Mouse (Mus musculus): ENCODE measurements around the gene Aff1.

The Aff1 gene

GRCm38 (mm10) chr5:103724823-103725222 lies 32.6 kb downstream of the Aff1 start:
- in situ Hi-C loops (cut with MboI; ENCODE audit: low sequenced_read_pairs), result no loop called here

DNA sequence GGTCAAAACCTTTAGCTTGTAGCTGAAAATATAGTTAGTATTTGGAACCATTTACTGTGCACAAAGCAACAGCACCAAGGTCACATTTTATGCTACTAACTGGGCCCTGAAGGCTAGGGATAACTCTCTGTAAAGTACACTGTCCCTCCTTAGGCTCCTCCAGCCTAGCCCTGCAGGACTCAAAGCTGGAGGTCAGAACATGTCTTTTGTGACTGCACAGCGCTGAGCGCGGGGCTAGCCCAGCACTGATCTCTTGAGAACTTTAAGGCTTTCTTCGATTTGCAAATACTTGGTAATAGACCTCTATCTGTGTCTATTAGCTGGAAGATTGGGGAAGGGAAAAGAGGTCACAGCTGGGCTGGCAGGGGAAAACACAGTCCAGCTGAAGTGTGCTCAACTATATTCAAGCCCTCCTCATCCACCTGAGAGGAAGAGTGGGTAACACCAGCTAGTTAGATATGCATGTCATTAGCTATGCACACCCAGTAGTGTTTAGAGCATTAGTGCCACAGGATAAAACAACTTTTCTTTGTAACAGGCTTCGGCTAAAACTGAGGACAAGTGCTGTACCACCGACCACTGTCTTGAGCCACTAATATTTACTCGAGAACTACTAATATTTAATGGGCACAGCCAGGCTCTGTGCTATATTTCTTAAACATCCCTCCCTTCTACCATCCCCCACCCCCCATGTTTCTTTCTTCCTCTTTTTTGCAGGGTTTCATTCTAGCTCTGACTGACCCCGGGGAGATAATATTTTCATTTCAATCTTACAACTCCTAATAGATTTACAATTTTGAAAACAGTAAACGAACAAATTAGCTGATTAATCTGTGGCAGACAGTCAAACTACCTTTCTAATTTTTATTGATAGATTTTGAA lies 33.3 kb downstream of the Aff1 start:
- in situ Hi-C loops (cut with MboI; ENCODE audit: low sequenced_read_pairs), result no loop called here

DNA sequence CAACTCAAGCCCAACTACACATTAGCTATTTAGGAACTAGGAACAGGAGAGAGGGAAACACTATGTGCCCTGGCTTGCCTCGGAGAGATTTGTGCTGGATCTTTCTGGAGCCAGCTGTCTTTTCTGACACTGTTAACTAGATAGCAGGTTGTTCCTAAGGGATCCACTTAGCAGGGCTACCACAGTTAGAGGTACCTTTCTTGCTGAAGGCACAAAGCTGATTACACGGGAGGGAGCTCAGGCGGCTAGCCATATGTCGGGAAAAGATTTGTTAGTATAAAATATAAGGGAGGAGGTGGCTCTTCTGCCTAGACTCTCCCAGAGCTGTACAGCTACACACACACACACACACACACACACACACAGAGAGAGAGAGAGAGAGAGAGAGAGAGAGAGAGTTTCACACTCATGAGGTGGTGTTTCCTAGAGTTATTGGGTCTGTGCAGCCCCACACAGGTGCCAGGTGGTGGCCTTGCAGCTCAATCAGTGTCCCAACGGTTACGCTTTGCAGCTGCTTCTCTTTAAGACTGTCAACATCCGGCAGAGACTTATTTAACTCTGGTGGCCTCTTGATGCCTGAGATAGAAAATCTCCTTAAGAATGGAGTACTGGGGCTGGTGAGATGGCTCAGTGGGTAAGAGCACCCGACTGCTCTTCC lies 34.2 kb downstream of the Aff1 start:
- in situ Hi-C loops (cut with MboI; ENCODE audit: low sequenced_read_pairs), result no loop called here

DNA sequence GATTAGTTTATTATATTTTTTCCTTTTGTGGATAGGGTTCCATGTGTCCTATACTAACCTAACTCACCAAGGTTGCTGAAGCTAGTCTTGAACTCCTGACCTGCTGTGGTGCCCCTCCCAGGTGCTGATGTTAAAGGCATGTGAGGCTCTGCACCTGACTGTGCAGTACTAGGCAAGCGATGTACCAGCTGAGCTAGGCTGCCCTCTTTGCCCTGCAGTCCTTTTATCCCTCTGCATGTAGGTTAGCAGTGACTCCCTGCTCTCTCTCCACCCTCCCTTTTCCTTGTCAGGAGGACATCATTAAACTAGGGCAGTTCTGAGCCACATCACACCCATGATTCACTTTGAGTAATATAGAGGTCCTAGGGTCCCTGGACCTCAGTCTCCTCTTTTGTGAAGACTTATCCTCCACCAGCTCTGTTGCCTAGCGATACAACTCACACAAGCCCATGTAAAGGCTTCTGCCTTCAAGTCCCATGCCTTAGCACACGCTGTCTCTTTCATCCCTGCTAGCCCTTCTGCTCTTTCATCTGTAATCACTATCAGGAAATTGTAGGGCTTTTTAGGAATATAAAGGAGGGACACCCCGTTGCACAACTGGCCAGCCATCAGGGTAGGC lies 35.7 kb downstream of the Aff1 start:
- in situ Hi-C loops (cut with MboI; ENCODE audit: low sequenced_read_pairs), result no loop called here

DNA sequence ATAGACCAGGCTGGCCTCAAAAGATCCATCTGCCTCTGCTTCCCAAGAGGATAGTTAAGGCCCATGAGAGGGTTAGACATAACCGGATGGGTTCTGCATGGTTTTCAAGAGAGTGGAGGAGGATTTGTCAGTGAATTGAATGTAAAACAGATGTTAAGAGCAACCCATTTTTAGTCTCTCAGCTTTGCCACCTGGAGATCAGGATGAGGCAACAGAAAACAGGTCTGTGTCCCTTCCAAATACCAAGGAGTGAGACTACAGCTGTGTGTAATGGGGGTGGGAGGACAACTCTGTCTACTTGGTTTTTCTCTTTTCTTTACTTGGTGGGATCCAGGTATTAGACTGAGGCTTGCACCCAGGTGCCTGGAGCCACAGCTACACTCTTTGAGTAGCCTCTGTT lies 37.1 kb downstream of the Aff1 start:
- in situ Hi-C loops (cut with MboI; ENCODE audit: low sequenced_read_pairs), result no loop called here

GRCm38 (mm10) chr5:103730142-103730541 lies 38.0 kb downstream of the Aff1 start:
- in situ Hi-C loops (cut with MboI; ENCODE audit: low sequenced_read_pairs), result no loop called here

- in situ Hi-C loops (cut with MboI; ENCODE audit: low sequenced_read_pairs), result no loop called here
Measured at GRCm38 (mm10) chr5:103730727-103731126, 38.6 kb downstream of the Aff1 start.

DNA sequence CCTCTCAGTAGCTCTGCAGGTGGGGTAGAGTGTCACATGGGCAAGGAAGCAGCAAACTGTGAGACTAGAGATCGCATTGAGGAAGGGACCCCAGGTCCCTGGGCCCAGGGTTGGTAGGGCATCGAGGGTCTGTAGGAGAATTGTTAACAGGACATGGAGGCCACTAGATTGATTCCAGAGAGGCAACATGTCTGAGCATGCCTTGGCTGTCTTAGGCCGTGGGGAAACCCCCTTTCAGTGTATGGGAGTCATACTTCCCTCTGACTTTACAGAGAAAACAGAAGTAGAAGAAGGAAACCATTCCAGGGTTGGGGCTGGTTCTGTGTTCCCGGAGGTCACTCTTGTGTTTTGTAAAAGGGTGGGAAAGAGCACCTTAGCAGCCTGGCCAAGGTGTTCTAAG lies 40.4 kb downstream of the Aff1 start:
- in situ Hi-C loops (cut with MboI; ENCODE audit: low sequenced_read_pairs), result no loop called here

DNA sequence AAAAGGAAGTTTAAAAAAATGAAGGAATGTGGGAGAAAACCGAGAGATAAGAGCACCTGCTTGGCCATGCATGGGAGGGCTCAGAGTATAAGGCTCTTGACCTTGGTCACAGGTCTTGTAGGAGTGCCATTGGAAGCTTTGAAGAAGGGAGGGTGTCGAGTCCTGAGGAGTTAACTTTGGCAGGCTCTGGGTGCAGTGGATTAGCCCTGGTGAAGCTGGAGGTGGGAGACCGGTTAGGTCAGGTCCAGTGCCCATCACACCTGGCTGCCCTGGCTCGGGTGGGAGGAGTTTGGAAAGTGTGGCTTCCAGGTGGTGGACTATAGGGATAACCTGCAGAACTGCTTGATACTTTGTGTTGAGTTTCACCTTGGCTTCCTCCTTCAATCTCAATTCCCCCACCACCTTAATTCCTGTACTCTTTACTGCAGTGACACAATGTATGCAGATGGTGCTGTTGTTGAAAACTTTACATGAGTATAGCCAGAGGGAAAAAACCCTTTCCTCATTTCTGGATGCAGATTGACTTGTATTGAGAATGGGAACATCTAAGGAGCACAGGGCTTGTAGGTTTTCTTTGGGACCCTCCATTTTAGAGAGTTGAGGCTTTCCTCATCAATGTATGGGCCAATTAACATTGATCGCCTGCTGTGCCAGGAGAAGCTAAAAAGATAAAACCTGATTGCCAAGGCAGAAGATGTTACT lies 43.4 kb downstream of the Aff1 start:
- in situ Hi-C loops (cut with MboI; ENCODE audit: low sequenced_read_pairs), result no loop called here

DNA sequence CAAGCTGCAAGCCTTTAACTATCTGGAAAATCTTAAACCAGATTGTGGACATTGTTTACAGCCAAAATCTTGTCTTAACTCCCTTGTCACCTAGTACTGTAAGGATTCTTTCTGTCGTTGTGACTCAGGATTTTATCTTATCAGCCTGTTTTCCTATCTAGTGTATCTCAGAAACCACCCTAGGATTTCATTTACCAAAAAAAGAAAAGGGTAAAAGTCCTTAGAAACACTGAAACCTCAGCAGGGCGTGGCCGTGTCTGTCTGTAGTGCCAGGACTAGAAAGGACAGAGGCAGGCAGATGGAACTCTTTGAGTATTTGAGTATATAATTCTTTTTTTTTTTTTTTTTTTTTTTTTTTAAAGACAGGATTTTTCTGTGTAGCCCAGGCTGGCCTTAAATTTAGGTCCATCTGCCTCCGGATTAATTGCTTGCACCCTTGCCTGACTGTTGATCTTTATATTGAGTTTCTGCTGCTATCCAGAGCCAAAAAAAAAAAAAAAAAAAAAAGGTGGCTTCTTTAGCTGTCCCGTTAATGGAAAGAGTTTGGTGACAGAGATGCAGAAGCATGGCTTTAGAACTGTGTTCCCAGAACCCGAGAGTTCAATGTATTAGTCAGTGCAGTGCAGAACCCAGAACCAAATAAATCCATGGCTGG lies 44.5 kb downstream of the Aff1 start:
- in situ Hi-C loops (cut with MboI; ENCODE audit: low sequenced_read_pairs), result no loop called here

- in situ Hi-C loops (cut with MboI; ENCODE audit: low sequenced_read_pairs), result no loop called here
Measured at GRCm38 (mm10) chr5:103737208-103738066, 45.3 kb downstream of the Aff1 start.

DNA sequence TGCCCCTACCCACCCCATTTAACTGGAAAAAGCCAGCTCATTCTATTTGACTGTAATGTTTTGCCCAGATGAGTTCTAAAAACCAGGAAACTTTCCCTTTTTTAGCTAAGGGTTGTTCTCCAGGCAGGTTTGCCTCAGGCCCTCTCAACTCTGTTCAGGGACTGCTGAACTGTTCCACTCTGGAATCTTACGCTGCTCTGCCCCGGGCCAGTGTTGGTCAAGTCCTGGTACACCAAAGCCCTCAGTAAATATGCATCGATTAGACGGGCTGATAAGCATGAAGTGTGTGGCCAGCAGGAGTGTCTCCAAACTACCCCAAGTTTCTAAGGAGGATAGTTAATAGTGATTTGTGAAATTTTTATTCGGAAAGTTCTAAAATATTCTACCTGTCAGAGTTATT lies 46.3 kb downstream of the Aff1 start:
- in situ Hi-C loops (cut with MboI; ENCODE audit: low sequenced_read_pairs), result no loop called here

DNA sequence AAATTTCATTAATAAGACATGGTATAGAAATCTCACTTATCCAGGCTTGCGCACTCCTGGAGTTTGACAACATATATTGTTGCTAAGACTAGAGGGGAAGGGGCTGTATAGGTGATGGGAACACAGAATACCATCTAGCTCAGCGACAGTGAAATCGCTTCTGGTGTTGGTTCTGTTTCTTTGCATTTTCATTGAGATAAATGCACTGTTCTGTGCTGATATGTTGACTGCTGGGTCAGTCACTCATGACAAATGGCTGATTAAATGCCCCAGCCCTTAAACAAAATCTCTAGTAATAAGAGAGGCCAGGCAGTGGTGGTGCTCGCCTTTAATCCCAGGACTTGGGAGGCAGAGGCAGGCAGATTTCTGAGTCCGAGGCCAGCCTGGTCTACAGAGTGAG lies 47.0 kb downstream of the Aff1 start:
- in situ Hi-C loops (cut with MboI; ENCODE audit: low sequenced_read_pairs), result no loop called here

DNA sequence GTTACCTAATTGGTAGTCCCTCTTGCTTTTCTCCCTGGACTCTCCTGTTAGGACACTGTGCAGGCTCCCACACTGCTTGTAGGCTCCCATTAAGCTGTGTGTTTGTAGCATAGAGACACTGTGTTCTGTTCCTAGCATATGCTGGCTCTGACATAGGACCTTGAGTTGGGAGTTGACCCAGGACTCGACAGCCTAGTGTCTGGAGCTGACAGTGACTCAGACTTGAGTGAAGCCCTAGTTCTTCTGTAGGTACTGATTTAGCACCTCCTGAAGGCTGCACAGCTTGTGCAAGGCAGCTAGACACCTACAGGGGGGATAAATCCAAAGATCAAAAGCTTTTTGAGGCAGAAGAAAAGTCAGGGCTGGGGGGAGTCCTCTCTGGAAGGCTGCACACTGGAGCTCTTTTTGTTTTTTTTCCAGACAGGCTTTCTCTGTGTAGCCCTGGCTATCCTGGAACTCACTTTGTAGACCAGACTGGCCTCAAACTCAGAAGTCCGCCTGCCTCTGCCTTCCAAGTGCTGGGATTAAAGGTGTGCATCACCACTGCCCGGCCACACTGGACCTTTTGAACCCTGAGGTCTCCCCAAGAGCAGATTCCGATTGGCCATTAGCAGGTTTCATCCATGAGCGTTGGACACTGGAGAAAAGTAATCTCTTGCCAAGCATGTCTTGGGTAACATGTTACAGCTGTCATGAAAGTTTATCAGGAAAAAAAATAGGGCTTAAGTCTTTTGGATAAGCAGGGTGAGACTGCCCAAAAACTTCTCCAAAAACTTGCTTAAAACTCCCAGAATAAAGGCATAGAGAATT lies 48.1 kb downstream of the Aff1 start:
- in situ Hi-C loops (cut with MboI; ENCODE audit: low sequenced_read_pairs), result no loop called here

DNA sequence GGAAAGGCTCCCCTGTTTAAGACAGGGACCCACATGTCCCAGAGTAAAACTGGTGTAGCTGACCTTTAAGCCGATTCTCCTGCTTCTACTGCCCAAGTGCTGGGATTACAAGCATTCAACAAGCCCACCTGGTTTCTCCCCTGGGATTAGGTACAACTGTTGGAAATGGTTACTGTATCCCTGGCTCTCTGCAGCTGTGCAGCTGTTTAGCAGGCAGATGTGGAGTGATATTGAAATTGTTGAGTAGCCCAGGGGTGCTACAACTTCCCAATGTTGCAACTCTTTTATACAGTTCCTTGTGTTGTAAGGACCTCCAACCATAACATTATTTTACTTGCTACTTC lies 48.7 kb downstream of the Aff1 start:
- in situ Hi-C loops (cut with MboI; ENCODE audit: low sequenced_read_pairs), result no loop called here

GRCm38 (mm10) chr5:103741443-103741842 lies 49.3 kb downstream of the Aff1 start:
- in situ Hi-C loops (cut with MboI; ENCODE audit: low sequenced_read_pairs), result no loop called here

- in situ Hi-C loops (cut with MboI; ENCODE audit: low sequenced_read_pairs), result no loop called here
Measured at GRCm38 (mm10) chr5:103741992-103742391, 49.8 kb downstream of the Aff1 start.

GRCm38 (mm10) chr5:103744531-103744930 lies 52.4 kb downstream of the Aff1 start:
- in situ Hi-C loops (cut with MboI; ENCODE audit: low sequenced_read_pairs), result no loop called here

DNA sequence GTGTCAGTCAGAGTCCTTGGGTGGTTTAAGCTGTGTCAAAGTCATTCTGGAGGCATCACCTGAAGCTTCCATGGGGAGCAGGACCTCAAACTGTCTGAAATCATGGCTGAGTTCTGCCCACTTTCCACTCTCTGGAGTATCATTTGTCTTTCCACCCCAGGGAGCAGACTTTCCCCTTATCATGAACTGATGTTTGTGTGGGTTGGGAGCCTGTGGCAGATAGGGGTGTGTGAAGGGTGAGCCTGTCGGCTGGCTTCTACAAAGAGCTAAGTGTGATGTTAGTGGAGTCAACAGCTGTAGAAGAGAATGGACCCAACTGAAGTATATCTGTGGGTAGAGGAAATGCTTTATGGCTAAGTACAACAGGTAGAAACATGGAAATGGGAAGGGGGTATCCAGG lies 53.5 kb downstream of the Aff1 start:
- in situ Hi-C loops (cut with MboI; ENCODE audit: low sequenced_read_pairs), result no loop called here

All from CH12F3 (cell line).